Mouse (Mus musculus) lung, adult 2 months (tissue): ENCODE measurements around the gene Aox2.

Experiments used
- CTCF ChIP-seq: fragments of 200-500 bp; IDR thresholded peaks from 2 replicates; pipeline ENCODE4 v1.5.1; 2011; ENCODE audit warnings: mild to moderate bottlenecking, low read length, control low read depth; ENCODE audit not compliant: insufficient read depth
- POLR2A ChIP-seq: fragments of 200-500 bp; IDR thresholded peaks from 2 replicates; pipeline ENCODE4 v1.6.1; 2011; ENCODE audit warnings: low read depth, mild to moderate bottlenecking, control low read depth, low read length, borderline replicate concordance; ENCODE audit errors: extremely low read depth

GRCm38 (mm10) chr1:58416048-58416447 lies 137.9 kb downstream of the Aox2 start:
- TF ChIP-seq POLR2A: no peak
- TF ChIP-seq CTCF: no peak
